Mouse (Mus musculus): Measurements from ENCODE around the gene Gm813.
"Not testable (repeated sequence)": the region's sequence is repeated elsewhere in the genome, so short reads cannot be mapped to it uniquely, and the experiment has no call there.

Gene Gm813

GRCm38 (mm10) chr16:58616878-58617277 lies at the start of gene Gm813:
Gene Gm813 (minus strand): TSS chr16:58616978.
- no peak for DNase-seq (ENCODE audit: low spot score)

- not testable (repeated sequence) for DNase-seq (ENCODE audit: low spot score)
These were observed 48.4 kb upstream of the Gm813 start for GRCm38 (mm10) chr16:58665137-58665536.

- no peak for DNase-seq (ENCODE audit: low spot score)
These were observed 47.0 kb upstream of the Gm813 start for GRCm38 (mm10) chr16:58663816-58664215.

- no peak for DNase-seq (ENCODE audit: low spot score)
These were observed 46.2 kb upstream of the Gm813 start for GRCm38 (mm10) chr16:58663021-58663420.

GRCm38 (mm10) chr16:58662287-58662791 lies 45.6 kb upstream of the Gm813 start:
- no peak for DNase-seq (ENCODE audit: low spot score)

GRCm38 (mm10) chr16:58661826-58662225 lies 45.0 kb upstream of the Gm813 start:
- DNase-seq (ENCODE audit: low spot score): no peak

GRCm38 (mm10) chr16:58658668-58659067 lies 41.9 kb upstream of the Gm813 start:
- no peak for DNase-seq (ENCODE audit: low spot score)

- DNase-seq (ENCODE audit: low spot score): no peak
These were observed 39.7 kb upstream of the Gm813 start for GRCm38 (mm10) chr16:58656526-58656925.

- DNase-seq (ENCODE audit: low spot score): no peak
These were observed 39.0 kb upstream of the Gm813 start for GRCm38 (mm10) chr16:58655751-58656150.

GRCm38 (mm10) chr16:58649979-58650378 lies 33.2 kb upstream of the Gm813 start:
- DNase-seq (ENCODE audit: low spot score): no peak

GRCm38 (mm10) chr16:58638689-58639175 lies 22.0 kb upstream of the Gm813 start, which contains the start of gene E330017A01Rik:
Gene E330017A01Rik (minus strand): TSS chr16:58638739.
- no peak for DNase-seq (ENCODE audit: low spot score)

GRCm38 (mm10) chr16:58638016-58638415 lies 21.2 kb upstream of the Gm813 start:
- DNase-seq (ENCODE audit: low spot score): no peak

- DNase-seq (ENCODE audit: low spot score): no peak
These were observed 20.7 kb upstream of the Gm813 start for GRCm38 (mm10) chr16:58637448-58637847.

- no peak for DNase-seq (ENCODE audit: low spot score)
These were observed 19.1 kb upstream of the Gm813 start for GRCm38 (mm10) chr16:58635866-58636265.

- DNase-seq (ENCODE audit: low spot score): no peak
These were observed 13.0 kb upstream of the Gm813 start for GRCm38 (mm10) chr16:58629736-58630135.

GRCm38 (mm10) chr16:58628968-58629367 lies 12.2 kb upstream of the Gm813 start:
- no peak for DNase-seq (ENCODE audit: low spot score)

- DNase-seq (ENCODE audit: low spot score): no peak
These were observed 11.5 kb upstream of the Gm813 start for GRCm38 (mm10) chr16:58628336-58628680.

- no peak for DNase-seq (ENCODE audit: low spot score)
These were observed 11.0 kb upstream of the Gm813 start for GRCm38 (mm10) chr16:58627597-58628335.

GRCm38 (mm10) chr16:58623944-58624343 lies 7.2 kb upstream of the Gm813 start:
- peak; percentile 5 for DNase-seq (ENCODE audit: low spot score)

GRCm38 (mm10) chr16:58623114-58623513 lies 6.3 kb upstream of the Gm813 start:
- no peak for DNase-seq (ENCODE audit: low spot score)

GRCm38 (mm10) chr16:58622377-58622776 lies 5.6 kb upstream of the Gm813 start:
- no peak for DNase-seq (ENCODE audit: low spot score)

- DNase-seq (ENCODE audit: low spot score): no peak
These were observed 568 bp upstream of the Gm813 start for GRCm38 (mm10) chr16:58617346-58617745.

GRCm38 (mm10) chr16:58612969-58613368 lies 3.8 kb downstream of the Gm813 start:
- DNase-seq (ENCODE audit: low spot score): no peak

- DNase-seq (ENCODE audit: low spot score): no peak
These were observed 9.7 kb downstream of the Gm813 start for GRCm38 (mm10) chr16:58607101-58607500.

Data from T-cell, adult 2 months (primary cell).